Mouse (Mus musculus): ENCODE data around the gene Sugp2.

DNA sequence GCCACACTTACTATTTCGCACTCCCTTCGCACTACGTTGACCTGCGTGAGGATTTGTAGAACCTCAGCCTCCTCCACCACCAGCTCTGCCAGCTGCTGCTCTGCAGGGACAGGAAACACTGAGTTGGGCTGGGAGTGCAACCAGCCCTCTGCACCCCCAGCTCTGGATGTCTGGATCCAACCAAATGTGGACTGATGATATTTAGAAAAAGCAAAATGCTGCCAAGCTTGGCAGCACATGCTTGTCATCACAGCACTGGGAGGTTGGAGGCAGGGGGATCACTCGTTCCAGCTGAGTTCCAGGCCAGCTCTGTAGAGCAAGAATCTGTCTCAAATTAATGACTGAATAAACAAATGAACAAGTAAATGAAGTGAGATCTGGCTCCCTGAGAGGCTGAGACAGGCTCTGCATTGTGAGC lies 60.0 kb downstream of the Sugp2 start:
- TF ChIP-seq CTCF (IDR thresholded peaks at IDR 0.05; ENCODE audit: low read depth, low read length) = no peak
- TF ChIP-seq POLR2A (IDR thresholded peaks at IDR 0.05; ENCODE audit: extremely low read depth, insufficient read depth, low read length) = no peak
